Mouse (Mus musculus) skeletal muscle tissue, adult 2 months (tissue): ENCODE data around the gene Tbc1d10c.
A peak's percentile ranks its signal among the peaks of the same experiment; 100 is the strongest.

ENCODE experiments used
- DNase-seq: peaks from one replicate; pipeline ENCODE4 v3.0.0-alpha.2; 2012; ENCODE audit warnings: low read depth, low spot score

The Tbc1d10c gene

DNA sequence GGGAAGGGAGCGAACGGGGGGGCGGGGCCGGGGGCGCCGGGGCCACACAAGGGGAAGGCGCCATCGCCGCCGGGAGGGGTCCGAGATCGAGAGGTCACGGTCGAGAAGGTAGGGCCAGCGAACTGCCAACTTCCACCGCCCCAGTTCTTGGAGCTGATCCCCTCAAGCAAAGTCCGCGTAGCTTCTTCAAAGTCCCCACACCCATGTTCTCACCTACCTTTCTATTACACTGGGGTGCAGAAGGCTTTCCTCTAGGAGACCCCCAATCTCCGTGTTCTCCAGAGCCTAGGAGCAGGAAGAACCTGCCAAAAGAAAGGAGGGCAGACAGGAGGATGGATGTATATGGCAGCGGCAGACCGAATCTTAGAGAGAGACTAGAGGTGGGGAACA is 24.4 kb upstream of the Tbc1d10c start:
- DNase-seq, result no peak

DNA sequence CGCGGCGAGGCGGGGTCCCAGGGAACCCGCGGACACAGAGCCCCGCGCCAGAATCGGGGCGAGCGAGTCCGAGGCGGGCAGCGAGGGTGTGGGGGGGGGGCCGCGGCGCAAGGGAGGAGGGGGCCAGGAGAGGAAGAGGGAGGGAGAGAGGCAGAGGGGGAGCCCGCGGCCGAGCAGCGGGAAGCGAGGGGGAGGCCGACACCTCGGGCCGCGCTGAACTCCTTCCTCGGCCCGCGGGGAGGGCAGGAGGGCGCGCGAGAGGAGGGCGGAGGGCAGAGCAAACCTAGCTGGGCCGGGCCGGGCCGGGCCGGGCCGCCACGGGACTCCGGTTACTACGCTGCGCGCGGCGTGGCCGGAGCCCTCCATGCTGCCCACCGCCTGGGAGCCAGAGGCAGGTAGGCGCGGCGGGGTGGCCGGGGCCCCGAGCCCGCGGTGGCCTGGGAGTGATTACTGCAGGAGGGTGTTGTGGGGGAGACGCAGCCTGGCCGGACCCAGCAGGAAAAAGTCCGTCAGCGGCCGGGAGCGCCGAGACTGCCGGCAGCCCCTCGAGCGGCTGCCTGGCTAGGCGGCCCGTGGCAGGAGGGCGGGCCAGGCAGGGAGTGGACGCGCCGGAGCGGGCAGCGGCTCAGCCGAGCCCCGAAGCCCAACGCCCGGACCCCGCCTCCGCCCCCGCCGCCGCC is 23.8 kb upstream of the Tbc1d10c start:
- no peak for DNase-seq

DNA sequence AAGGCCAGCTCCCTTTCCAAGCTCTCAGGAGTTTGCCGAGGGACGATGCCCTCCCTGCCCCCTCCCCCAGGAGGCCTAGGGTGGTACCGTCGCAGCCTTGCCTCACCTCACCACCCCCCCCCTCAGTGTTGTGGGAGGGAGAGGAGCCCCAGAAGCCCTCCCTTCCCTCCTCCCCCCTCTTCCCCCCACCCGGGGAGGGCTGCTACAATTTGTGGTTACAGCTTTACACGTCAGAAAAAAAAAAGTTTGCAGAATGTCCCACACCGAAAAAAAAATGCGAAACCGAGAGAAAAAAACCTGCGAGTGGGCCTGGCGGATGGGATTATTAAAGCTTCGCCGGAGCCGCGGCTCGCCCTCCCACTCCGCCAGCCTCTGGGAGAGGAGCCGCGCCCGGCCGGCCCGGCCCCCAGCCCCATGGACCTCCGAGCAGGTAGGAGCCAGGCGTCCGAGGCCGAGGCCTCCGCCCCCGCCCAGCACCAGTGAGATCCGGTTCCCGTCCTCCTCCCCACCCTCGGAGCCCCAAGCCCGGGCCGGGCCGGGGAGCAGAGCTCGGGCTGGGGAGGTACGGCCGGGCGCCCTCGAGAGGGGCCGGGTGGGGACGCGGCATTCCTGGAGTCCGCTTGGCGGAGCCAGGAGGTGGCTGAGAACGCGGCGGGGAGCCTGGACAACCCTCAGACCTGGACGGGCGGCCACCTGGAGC is 23.1 kb upstream of the Tbc1d10c start, which contains the start of the genes Clcf1 and AC109138.7:
Gene Clcf1 (plus strand): TSS at position 168 of the 700 bp plus-strand sequence.
Gene AC109138.7 (plus strand): TSS at position 287 of the 700 bp plus-strand sequence.
- DNase-seq, result no peak

DNA sequence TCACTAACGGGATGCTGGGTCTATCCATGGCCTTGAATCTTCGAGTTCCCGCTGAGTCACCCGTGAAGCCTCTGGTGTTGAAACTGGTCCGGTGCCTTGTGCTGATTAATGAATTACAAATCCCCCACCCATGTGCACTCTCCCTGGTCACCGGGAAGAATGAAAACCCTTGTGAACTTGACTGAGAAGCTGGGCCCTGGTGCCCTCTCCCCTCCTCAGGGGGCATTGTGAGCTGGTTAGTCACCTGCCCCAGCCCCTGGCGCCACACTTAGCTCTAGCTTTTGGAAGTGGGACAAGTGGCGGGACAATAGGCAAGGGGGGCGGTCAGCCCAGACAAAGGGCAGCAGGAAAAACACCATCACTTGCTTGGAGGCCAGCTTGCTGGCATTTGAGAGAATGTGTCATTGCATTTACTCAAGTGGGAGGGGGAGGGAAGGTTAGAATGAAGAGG is 22.5 kb upstream of the Tbc1d10c start:
- no peak for DNase-seq

DNA sequence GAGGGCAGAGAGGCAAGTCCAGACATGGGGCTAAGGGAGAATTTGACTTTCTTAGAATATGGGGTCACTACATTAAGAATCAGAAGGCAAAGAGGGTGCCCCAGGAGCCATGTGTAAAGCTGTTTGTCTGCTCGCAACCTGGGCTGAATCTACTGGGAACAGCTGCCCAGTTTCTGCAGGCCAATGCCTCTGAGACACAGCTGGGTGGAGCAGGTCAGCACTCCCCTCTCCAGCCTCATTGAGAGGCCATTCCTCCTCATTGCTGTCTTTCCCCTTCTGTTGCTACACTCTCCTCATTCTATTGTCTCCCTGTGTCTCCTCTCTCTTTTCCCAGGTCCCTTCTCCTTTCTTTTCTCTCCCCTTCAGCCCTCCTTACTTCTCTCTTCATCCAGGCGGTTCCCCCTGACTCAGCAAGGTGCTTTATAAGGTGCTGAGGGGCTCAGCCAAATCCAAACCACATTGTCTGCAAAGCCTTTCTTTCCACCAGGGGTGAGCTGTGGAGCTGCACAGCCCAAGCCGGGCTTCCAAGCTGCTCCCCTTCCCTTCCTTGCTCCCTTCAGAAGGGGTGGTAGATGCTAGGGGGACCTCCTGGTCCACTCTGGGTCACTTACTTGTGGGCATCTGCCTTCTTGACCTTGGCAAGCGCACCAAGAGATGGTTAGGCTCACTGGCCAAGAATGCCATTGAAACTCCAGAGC is 21.0 kb upstream of the Tbc1d10c start:
- no peak for DNase-seq

DNA sequence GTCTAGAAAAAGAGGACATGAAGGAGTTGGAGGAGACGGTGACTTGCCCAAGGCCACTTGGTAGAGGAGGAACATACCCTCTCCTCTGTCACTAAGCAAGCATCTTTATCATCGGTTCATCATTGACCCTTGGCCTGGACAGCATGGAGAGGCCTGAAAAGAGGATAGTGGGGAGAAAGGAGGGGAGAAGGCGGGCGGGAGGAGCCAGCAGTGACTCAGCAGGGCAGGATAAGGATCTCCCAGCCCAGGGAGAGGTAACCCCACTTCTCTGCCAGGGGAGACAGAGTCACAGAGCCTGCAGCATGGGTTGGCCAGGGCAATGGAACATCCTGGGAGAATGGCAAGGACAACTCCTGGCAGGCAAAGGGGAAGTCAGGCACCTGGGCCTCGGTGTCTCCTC is 17.5 kb upstream of the Tbc1d10c start:
- no peak for DNase-seq

DNA sequence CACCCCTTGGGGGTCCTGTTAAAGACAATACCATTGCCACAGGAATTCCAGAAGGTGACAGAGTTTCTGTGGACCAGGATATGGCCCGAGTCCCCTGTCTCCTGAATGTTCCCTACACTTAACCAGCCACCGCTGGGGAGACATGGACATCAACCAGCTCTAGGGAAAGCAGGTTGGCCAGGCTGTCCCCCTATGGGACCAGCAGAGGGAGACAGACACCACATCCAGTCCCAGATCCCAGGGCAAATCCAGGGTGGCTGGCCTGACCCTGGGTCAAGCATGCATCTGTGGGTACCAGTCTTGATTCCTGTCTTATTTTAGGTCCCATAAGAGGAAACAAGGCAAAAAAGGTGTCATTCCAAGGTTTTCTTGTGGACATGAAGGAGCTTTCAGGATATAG is 15.9 kb upstream of the Tbc1d10c start:
- peak; percentile 69 for DNase-seq

DNA sequence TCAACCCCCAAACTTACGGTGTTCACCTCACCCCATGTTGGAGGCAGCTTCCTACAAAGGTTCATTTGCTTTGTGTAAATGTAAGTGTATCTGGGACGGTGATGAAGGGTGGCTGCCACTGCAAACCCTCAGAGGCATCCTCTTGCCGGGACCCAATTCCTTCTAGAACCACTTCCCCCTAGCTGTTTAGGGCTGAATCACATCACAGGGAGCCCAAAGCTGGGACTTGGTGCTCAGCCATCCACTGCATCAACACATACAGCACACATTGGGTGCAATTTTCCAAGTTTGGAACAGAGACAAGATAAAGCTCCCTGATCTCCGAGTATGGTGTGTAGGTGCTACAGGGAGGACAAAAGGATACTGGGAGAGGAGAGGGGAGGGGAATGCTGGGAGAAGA is 13.8 kb upstream of the Tbc1d10c start:
- DNase-seq, result no peak

DNA sequence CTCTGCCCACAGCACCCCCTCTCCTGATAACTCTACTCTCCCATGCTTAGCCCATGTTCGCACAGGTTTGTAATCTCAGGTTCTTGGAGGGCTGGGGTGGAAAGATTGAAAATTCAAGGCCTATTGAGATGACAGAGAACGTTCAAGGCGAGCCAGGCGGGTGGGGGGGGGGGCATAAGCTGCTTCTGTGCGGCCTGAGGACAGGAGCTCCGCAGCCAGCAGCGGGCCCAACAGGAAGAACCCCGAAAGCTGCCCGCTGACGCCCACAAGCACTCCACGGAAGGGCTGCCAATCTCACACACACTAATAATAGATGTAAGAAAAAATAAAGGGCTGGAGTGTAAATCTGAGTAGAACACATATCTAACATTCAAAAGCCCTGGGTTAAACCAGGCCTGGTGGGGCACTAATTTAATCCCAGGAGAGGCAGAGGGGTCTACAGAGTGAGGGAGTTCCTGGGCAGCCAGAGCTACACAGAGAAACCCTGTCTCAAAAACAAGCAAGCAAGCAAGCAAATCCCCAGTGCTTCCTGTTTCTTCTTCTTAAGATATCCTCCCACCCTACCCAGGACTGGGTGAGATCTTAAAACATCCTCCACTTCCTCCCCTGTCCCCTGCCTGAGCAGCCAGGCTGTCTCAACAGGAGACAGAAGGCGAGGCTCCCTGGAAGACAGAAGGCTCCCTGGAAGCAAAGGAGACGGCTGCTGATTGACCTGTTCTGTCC is 12.7 kb upstream of the Tbc1d10c start:
- no peak for DNase-seq

DNA sequence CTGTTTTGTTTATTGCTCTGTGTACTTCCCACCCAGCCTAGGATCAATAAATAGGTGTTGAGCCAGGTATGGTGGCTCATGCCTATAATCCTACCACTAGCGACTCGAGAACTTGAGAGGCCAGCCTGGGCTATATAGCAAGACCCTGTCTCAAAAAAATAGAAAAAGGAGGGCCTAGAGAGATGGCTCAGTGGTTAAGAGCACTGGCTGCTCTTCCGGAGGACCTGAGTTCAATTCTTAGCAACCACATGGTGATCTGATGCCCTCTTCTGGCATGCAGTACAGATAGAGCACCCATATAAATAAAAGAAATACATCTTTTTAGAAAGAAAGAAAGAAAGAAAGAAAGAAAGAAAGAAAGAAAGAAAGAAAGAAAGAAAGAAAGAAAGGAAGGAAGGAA is 12.1 kb upstream of the Tbc1d10c start:
- DNase-seq, result no peak

DNA sequence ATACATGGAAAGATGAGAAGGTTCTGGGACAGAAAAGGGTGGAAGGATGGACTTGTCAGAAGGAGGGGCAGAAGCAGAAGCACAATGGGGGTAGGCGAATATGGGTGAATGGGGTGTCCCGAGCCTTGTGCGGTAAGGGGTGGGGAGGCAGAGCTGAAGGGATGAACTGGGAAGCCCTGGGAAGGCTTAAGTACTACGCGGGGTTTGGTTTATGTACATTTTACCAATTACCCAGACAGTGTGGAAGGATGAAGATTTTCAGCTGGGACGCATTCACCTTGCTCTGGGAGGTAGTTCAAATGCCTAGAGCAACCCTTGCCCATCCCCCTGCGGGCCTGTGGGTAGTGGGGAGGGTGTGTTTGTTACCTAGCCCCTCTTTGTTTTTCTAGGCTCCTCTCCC is 11.1 kb upstream of the Tbc1d10c start:
- no peak for DNase-seq

DNA sequence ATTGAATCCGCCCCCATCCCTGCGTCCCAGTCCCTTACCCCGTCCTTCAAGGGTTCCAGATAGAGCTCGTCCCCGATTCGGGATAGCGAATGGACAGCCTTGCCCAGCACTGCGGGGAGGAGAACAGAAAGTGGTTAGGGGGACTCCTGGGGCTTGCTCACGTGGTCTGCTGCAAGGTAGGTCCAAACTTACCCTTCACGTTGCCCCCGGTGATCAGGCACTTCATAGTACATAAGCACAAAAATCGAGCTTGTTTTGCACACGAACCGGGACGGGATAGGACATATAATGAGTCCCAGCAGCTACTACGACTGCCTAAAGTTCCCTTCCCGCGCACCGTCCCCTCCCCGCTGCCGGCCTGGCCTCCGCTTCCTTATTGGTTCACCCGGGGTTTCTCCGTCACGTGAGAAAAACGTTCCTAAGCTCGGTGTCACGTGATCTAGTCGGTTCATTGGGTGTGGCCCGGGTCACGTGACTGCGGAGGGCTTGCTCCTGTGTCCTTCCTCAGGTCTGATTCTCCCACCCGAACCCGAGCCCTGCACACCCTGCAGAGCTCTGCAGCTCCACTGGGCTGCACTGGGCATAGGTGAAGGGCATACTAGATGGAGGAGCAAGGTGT is 10.3 kb upstream of the Tbc1d10c start, which contains the start of gene Rad9a:
Gene Rad9a (minus strand): TSS at position 372 of the 619 bp plus-strand sequence.
- DNase-seq, result peak; percentile 97

DNA sequence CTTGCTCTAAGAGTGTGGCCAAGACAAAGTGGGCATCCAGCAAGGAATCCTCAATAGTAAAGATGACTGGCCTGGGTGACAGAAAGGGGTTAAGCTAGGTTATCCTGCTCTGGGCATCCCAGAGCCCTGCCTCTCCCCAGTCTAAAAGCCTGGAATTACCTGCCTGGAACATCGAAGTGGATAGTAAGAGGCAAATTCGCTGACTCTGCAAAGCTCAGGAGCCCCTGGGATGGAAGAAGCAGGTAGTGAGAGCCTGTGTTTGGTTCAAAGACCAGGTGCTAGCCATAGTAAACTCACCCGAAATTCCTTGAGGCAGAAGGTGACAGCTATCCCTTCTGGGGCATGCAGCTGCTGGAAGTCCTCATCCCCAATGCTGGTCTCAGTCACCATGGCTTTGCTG is 6.1 kb upstream of the Tbc1d10c start:
- no peak for DNase-seq

DNA sequence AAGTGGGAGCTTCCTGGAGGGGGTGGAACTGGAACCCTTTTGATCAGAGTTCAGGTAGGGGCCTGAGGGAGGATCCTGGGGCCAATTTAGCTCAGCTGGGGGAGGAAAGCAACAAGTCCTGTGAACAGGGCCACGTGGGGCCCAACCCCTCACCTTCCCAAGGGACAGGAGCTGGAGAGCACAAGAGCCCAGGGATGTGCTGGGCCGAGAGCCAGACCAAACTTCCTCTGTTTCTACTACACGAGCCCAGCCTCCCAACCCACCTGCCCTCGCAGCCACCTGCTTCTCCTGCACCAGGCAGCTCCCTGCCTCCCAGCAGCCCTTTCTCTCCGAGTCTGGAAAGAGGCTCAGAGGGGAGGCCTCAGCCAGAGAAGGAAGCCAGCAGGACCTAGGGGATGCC is 5.5 kb upstream of the Tbc1d10c start:
- DNase-seq, result no peak

DNA sequence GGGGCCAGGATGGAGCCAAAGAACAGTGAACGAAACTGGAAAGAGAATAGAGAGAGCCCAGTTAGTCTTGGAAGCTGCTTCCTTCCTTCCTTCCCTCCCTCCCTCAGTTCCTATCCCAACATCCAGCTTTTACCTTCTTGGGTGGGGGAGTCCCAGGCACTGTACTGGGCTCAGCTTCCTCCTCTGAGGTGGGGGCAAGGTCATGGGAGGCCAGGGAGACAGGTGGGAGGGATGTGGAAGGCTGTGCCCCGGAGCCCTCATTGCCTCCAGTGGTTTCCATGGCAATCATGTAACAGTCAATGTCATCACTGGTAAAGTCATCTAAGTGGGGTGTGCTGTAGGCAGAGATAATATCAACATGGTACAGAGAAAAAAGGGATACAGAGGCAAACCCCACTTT is 5.0 kb upstream of the Tbc1d10c start:
- DNase-seq, result no peak

DNA sequence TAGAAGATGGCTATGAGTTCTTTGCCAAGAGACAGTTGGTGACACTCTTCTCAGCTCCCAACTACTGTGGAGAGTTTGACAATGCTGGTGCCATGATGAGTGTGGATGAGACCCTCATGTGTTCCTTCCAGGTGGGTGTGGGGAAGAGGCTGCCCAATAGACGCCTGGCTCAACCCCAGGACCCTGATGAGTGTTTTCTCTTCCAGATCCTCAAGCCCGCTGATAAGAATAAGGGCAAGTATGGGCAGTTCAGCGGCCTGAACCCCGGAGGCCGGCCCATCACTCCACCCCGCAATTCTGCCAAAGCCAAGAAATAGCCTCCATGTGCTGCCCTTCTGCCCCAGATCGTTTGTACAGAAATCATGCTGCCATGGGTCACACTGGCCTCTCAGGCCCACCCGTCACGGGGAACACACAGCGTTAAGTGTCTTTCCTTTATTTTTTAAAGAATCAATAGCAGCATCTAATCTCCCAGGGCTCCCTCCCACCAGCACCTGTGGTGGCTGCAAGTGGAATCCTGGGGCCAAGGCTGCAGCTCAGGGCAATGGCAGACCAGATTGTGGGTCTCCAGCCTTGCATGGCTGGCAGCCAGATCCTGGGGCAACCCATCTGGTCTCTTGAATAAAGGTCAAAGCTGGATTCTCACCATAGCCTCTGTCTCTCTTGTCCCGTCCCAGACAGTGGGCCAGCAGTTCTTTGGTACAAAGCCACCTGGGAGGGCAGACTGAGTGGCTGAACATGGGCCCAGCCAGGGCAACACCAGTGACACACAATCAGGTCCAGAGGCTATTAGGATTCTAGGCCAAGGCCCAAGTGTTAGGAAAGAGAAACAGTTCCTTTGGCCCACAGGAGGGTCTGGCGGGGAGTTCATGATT is 3.9 kb upstream of the Tbc1d10c start:
- DNase-seq, result no peak

DNA sequence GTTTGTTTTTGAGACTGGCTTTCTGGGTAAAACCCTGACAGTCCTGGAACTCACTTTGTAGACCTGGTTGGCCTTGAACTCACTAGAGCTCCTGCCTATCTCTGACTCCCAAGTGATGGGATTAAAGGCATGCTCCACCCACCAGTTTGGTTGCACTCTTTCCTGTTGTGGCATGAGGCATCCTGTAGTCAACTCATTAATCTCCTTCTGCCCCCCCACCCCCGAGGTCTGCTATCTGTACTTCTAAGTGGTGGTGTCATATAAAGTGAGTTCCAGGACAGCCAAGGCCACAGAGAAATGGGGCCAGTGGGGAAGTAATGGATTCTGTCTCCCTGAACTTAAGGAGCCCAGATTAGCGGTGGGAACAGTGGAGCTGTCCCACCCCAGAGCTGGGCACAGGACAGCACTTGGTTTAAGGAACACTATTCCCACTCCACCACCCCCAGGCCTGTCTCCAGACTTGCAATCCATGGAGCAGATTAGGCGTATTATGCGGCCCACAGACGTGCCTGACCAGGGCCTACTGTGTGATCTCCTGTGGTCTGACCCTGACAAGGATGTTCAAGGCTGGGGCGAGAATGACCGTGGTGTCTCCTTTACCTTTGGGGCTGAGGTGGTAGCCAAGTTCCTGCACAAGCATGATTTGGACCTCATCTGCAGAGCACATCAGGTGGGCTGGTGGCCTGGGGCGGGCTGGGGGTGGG is 3.1 kb upstream of the Tbc1d10c start:
- DNase-seq, result no peak

DNA sequence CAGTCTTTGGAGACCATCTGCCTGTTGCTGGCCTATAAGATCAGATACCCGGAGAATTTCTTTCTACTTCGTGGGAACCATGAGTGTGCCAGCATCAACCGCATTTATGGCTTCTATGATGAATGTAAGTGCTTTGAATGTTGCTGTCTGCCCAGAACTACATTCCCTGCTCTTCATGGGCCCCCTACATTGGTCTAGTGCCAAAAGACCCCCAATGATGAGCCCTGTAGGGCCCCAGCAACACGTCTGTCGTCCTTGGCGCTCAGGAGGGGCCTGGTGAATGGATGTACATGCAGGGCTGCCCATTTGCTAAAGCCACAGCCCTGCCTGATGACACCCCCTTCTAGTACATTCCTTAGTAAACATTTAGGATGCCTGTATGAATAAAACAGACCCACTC is 2.0 kb upstream of the Tbc1d10c start:
- no peak for DNase-seq

DNA sequence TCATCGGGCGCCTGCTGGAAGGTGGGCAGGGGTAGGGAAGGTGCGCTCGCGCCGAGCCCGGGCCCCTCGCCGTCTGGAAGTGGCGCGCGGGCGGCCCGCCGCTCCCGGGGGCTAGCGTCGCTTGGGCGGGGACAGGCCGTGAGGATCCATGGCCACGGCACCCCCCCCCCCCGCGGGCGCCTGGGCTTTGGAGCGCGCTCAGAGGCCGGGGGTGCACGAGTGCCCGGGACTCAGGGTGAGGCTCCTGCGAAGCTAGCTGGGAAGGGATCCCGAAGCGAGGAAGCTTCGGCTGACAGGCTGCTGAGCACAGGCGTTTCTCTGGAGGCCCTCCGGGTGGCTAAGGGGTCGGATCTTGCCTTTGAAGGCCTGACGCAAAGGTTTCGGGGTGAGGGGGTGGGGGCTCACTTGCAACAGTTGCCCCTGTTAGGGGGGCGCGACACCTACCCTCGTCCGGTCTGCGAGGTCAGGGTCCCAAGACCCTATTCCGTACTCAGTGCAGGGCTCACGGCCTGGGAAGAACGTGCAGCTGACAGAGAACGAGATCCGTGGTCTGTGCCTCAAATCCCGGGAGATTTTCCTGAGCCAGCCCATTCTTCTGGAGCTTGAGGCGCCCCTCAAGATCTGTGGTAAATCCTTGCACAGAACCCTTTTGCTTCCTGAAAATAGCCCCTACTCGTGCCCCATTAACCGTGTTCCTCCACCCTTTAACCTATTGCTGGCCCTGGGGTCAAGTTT is 1.3 kb upstream of the Tbc1d10c start:
- DNase-seq, result no peak
